Mouse (Mus musculus) cerebellum, adult 2 months (tissue): ENCODE measurements around the gene Stk26.

Experiments
- CTCF ChIP-seq: fragments of 200-500 bp; IDR thresholded peaks from 2 replicates; pipeline ENCODE4 v1.5.1; 2011; ENCODE audit warnings: low read depth, mild to moderate bottlenecking, control low read depth, low read length, moderate library complexity, borderline replicate concordance; ENCODE audit not compliant: insufficient read depth
- POLR2A ChIP-seq: fragments of 200-500 bp; IDR thresholded peaks from 2 replicates; pipeline ENCODE4 v1.6.1; 2011; ENCODE audit warnings: low read length, control low read depth, borderline replicate concordance; ENCODE audit not compliant: insufficient read depth

- TF ChIP-seq CTCF (no peak), POLR2A (no peak)
These were observed 47.7 kb upstream of the Stk26 start for GRCm38 (mm10) chrX:50793005-50793680.
